Mouse (Mus musculus): ENCODE data around the gene Smad3.

Smad3 gene

DNA sequence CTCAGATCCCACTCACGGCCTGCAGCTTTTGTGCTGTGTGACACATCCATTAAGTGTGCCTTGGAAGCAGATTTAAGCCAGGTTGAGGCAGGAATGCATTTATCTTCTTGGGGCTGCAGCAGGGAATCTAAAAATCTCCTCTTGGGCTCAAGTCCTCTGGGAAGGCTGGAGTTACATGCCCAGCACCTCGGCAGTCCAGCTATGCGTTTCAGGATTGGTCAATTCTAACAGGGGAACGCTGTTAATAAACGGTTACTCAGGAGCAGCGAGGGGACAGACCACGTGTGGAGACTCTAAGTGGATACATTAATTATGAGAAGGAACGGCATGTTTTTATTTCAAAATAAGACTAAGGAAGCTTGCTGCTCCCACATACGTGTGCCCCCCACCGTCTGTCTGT, 14.7 kb upstream of the Smad3 start:
- DNase-seq (ENCODE audit: low read depth) = no peak

DNA sequence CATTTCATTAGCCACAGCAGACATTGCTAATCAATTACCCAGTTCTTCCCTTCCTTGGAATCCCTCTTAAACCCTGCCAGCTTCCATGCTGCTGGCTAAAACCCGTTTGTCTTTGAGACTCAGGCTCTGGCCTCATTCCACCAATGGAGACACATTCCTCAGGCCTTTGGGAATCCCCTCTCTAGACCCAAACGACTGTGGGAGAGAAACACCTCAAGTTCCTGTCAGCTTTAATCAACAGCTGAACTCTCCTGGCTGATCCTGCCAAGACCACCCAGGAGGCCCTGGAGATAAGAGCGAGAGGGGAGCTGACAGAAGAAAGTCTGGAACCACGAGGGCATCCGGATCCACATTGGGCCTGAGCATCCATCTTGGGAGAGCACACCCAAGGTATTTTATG, 13.9 kb upstream of the Smad3 start:
- no peak for DNase-seq (ENCODE audit: low read depth)

DNA sequence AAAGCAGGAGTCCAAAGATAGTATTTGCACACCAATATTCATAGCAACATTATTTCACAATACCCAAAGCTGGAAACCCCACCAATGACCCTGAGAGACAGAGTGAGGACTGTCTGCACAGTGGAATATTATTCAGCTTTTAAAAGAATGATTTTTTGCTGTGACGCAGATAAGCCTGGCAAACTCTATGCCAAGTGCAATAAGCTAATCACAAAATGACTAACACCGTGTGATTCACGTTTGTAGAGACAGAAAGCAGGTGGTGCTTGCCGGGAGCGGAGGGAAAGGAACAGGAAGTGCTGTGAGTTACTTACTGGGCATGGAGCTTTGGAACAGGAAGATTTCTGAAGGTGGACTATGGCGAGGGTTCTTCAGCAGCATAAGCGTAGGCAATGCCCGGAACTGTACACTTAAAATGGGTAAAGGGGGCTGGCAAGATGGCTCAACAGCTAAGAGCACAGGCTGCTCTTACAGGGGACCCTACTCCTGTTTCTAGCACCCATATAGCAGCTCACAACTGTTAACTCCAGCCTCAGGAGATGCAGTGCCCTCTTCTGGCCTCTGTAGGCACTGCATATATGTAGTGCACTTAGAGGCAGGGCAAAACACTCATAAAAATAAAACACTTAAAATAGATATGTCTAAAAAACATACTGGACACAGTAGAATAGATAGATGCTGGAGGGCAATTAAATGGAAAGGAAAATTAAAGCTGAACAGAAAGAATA, 3.7 kb upstream of the Smad3 start:
- no peak for DNase-seq (ENCODE audit: low read depth)

DNA sequence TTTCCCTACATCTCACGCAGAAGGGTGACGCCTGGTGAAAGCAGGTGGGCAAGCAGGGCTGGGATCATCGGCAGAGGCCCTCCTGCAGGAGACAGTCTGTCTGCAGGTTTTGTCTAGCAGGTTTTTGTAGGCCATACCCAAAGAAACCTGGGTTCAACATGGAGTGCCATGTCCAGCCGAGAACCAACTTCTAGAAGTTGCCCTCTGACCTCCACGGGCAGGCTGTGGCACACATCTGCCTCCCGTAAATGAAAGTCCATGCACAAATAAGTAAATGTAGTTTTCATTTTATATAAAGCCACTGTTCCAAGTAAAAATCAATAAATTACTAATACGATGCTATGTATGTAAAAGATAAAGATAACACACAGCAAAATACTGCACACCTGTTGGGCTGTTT, 3.0 kb upstream of the Smad3 start:
- DNase-seq (ENCODE audit: low read depth) = no peak

DNA sequence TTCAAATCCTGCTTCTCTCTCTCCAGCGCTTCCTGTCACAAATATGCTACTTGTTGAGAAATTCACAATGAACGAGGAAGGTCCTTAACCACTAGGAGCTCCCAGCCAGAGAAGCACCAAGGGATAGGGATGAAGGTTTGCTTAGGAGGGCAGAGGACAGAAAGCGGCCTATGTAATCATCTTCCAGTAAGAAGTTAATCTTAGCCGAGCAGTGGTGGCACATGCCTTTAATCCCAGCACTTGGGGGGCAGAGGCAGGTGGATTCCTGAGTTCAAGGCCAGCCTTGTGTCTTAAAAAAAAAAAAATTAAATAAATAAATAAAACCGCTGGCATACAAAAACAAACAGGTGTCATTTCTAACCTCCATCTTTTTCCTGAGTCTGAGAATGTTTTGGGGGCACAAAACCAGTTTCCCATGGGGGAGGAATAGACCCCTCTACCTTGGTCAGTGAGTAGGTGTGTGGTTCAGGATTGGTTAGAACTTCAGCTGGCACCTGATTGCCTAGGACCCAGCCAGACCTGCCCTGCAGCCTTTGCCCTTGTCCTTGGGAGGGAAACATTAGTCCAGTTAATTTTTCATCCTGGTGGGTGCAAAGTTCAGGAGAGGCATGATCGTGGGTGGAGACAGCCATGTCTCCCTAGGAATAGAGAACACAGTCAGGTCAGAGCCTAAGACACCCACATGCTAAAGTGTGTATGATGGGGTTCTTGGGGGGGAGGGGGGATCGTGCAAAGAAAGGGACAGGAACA, 2.4 kb upstream of the Smad3 start:
- DNase-seq (ENCODE audit: low read depth) = no peak

DNA sequence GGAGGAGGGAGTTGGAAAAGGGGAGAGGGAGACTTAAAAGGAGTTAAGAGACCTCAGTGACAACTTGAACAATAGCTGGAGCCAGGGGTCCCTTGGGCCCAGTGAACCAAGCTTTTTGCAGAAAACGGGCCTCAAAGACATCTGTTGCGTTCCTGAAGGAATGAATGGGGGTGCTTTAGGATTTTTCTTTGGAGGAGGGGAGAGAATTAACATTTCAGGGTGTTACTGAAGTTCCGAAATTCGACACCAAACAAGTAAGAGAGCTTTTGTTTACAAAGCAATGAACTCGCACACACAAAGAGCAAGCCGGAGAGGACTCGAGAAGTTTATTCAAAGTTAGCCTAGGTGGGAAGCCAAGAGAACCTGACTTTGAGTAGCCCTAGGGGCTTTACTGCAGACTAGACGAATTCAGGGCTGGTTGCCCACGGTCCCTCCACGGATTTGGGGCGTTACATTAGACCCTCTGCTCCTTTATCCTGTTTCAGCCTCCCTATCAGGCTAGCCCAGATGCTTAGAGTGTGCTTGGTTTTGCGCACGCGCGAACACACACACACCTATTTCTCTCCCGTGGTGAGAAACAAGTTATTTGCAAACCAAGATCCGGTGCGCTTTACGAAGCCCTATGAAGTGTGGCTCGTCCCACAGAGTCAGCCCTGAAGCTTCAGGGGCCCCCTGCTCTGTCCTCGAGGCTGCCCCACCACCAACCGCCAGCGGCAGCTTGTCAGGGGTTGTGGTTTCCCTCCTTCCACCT, 1.0 kb upstream of the Smad3 start:
- peak; percentile 75 for DNase-seq (ENCODE audit: low read depth)

DNA sequence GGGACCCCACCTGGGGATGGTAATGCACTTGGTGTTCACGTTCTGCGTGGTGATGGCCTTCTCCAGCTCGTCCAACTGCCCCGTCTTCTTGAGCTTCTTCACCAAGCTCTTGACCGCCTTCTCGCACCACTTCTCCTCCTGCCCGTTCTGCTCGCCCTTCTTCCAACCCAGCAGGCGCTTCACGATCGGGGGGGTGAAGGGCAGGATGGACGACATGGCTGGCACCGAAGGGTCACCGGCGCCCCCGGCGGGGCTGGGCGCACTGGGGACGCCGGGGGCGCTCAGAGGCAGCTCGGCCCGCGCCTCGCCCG, 377 bp downstream of the Smad3 start:
- no peak for DNase-seq (ENCODE audit: low read depth)

DNA sequence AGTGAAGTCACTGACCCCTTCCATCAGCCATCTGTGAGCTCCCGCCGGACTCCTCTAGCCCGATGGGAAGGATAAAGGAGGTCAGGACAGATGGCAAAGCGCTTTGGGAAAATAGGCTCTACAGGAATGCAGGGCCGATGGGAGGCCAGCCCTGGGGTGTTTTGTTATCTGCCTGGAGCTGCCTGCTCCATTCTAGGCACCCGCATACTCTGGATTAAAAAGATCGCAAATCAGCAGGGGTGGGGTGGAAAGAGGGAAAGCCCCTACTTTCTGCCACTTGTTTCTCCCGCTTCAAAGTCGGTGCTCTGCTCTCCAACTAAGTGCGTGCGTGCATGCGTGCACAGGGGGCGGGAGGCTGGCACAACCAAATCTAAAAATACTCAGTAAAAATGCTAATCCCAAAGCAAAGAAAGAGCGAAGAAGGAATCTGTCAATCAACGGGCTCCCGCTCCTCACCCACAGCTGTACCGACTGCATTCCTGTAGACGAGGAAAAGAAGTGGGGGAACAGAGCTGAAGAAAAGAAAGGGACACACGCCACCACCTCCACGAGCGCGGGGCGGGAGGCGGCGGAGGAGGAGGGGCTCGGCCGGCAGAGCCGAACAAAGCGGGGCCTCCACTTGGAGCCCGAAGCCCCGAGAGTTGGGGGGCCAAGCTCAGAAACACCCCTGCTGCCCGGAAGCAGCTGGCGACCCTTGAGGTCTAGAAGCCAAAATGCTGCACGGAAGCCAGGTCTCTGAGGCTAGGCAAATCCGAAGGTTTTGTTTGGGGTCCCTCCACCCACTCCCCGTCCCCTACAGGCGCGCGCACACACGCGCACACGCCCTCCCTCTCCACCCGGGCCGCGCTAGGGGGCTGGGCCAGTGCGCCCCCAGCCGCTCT, 973 bp downstream of the Smad3 start:
- DNase-seq (ENCODE audit: low read depth) = peak; percentile 60

DNA sequence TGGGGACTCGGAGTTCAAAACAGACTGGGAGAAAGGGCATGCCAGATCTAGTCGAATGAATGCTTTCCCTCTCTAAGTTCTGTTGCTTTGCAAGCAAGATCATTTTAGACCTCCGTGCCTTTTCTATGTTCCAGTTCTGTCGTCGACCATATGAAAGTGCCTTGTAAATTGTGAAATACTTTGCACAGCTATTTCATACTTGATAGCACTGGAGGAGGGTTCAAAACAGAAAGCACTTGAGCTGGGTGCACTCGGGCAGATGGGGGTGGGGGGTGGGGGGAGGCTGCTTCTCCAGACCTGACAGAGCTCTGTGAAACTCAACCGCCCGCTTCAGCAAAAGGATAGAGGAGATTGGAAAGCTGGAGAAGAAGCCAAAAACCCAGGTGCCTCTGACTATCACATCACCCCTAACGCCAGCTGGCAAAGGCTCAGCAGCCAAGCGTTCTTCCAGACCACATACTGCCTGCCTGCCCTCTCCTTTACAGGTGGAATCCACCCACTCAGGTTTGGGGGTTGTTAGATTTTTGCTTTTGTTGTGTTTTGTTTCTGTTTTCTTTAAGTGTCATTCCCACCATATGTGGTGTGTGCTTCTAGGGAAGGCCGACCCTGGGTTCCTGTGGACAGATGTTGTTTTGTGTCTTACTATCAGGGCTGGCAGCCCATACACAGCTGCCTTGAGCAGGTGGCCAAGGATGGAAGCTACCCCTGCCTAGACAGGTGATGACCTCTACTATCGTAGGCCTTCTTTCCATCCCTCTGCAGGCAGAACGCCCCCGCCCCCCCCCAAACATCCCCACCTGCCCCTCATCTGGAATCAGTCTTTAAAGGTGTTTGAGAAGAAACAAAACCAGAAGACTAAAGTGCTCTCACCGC, 1.9 kb downstream of the Smad3 start:
- no peak for DNase-seq (ENCODE audit: low read depth)

DNA sequence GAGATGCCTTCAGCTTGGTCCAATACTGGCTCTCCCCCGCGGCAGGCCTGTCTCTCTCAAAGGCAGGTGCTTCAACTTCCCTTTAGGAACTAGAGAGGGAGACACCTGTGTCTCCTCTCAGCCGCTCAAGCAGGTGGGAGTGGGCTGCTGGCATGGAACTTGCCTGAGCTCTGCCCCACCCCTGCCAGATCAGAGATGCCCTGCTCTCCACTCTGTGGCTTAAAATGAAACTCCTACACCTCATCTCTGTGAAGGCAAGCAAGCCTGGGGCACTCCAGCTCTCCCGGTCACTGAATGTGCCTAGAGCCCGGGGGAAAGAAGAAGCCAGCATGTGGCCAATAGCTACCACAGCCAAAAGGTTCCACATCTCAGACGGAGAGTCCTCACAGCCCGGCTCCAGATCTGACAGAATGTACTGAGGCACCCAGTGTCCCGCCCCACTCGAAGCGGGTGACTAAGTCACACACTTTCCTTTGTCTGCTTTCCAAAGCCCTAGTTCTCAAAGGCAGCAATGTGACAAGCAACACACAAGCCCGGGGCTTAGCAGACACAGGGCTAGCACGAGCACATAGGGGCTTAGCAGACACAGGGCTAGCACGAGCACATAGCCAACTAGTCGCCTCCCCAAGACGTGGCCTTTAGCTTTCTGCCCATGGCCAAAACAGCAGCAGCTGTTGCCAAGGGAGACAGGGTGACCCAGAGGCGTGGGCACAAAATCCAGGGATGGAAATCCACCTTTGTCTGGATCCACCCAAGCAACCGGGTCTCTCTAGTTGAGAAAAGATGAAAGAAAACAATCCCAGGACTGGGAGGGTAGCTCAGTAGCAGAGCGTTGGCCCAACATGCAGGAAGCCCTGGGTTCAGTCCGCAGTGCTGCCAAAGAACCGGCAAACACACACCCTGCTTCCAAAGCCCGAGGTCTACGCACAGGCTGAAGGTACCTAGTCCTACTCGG, 3.0 kb downstream of the Smad3 start:
- no peak for DNase-seq (ENCODE audit: low read depth)

DNA sequence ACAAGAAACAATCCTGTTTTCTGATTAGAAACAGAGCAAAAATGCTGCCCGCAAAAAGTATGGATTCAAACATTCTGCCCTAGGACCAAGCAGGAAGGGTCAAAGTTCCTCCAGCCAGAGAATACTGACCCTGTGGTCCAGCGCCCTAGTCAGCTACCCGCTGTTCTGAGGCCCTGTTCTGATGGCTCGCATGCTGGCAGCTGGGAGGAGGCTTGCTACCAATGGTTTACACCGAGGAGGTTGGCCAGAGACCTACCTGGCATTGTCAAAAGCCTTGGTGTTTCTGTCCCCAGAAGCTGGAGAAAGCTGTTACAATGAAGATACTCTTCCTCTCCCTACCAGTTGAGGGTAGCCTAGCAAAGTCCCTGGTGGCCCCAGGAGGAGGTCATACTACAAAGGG, 3.8 kb downstream of the Smad3 start:
- DNase-seq (ENCODE audit: low read depth) = no peak

DNA sequence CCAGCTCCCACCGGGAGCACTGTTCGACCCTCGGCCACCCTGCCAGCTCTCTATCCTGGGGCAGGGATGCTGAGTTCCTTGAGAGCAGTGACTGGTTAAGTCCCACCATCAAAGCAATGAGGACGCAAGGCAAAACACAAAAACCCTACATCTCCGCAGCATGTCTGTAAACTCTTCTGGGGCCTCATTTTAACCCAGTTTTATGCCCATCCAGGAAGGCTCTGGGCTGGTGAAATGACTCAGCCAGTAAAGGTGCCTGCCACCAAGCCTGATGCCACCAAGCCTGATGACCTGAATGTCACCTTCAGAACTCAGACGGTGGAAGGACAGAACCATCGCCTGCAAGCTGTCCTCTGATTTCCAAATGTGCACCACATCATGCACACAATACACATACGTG, 4.4 kb downstream of the Smad3 start:
- no peak for DNase-seq (ENCODE audit: low read depth)

DNA sequence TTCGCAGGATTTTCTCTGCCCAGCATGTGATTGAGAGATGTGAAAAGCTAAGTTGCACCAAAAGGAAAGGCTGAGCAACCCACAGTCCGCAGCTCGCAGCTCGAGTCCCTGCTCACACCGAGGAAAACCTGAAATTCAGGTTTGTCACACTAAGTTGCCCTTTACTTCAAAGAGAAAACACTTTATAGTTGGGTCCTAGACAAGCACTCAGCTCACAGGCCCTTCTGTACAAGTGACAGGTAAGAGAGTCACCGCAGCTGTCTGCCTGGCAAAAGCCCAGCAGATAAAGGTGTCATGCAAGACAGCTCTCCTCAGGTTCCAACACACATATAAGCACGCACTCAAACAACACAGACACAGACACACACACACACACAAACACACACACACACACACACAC, 5.2 kb downstream of the Smad3 start:
- DNase-seq (ENCODE audit: low read depth) = no peak

DNA sequence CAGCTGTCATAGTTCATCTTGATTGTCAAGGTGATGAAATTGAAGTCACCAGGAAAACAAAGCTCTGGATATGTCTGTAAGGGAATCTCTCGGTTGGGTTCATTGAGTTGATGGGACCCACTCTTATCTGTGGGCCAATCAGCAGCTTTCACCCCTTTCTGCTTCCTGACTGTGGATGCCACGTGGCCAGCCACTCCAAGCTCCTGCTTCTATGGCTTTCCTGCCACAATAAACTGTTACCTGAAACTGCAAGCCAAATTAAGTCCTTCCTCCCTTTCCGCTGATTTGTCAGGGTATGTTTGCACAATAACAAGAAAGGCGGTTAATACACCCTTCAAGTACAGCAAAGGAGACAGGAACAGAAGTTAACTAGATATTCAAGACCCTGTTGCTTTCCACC, 6.5 kb downstream of the Smad3 start:
- no peak for DNase-seq (ENCODE audit: low read depth)

DNA sequence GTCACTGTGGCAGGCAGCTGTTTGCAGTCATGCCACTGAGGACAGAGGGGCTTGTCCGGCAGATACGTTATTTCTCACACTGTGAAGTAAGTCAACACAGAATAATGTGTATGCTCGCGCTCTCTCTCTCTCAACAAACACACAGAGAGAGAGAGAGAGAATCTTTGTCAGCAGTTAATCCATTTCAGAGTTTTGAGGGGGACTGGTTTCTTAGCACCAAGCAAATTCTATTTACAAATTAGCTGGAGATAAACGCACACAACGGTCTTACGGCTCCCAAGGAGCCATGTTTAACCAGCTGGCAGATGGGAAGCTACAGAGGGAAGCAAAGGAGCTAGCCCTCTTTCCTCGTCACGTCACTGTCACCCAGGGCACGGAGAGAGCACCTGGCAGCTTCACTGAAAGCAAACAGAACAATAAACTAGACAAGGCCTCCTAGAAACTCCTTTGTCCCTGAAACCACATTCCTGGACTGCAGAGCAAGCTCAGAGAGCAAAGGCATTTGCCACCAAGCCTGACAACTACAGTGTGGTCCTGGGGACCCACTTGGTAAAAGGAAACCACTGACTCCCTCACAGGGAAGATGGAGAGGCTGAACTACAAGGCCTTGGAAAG, 7.3 kb downstream of the Smad3 start:
- no peak for DNase-seq (ENCODE audit: low read depth)

DNA sequence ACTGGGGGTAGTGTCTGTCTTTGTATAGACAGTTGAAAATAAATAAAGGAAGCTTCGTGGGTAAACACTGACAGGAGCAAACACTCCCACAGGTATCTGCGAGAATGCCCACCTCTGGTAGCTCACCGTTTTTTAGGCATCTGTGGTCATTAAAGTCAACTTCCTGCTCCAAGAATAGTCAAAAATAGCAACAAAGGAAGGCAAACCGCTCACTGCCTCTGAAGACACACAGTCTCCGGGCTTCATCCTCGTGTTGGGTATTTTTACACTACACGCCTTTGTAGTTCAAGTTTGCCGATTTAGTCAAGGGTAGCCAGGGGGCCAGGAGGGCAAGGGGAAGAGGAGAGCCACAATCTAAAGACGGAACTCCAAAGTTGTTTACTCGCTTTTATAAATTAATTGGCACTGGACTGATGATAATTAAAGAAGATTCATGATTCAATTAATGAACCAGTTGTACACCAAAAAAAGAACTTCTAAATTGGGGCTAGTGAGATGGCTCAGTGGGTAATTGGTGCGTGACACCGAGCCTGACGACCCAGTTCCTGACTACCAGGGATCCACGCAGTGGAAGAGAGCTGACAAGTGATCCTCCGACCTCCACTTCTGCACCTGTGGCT, 8.4 kb downstream of the Smad3 start:
- no peak for DNase-seq (ENCODE audit: low read depth)

DNA sequence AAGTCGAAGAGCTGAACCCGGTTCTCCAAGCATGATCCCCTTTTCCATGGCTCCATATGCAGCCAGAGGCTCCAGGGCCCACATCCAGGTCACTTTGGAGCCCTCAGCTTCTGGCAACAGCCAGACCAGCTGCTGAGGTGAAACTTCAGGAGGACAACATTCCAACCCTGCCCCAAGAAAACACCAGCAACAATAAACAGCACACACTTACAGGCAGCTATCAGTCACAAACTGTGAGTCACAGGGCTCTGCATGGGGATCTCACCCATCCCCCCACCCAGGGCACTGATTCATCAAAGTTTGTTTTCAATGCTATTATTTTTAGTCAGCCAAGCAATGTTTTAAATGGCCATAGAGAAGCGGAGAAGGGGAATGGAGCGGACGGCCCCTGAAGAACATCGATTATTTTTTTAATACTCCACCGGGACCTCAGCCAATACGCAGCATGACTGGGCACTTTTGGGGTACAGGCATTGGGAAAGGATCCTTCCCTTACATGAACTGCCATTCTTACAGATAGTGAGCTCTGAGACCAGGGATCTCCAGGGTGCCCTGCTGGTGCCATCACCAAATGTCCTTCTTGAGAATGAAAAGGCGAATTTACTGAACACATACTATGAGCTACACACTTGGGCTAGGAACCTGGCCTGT, 10.0 kb downstream of the Smad3 start:
- no peak for DNase-seq (ENCODE audit: low read depth)

DNA sequence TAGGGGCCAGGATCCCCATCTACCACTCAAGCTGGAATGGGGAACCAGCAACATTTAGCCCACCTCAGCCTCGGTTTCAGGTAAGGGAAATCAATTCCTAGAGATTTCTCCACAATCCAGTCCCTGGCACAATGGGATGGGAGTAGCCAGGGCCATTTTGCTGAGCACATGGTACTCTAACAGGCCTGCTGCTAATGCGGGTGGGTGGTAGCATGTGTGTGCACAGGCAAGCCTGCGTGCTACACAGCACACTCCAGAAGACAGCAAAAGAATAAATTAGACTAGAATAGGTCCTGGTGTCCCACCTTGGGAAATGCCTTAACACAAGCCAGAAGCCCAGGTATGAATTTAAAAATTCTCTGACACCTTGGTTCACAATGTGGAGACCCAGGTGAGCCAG, 10.8 kb downstream of the Smad3 start:
- DNase-seq (ENCODE audit: low read depth) = no peak
